Mouse (Mus musculus): ENCODE measurements at regions not wholly inside any gene's neighbourhood (a gene's known extent, or its start where the extent isn't known, plus 50 kb on each side); places are given as distances from the start of the nearest gene placed in this dataset.

DNA sequence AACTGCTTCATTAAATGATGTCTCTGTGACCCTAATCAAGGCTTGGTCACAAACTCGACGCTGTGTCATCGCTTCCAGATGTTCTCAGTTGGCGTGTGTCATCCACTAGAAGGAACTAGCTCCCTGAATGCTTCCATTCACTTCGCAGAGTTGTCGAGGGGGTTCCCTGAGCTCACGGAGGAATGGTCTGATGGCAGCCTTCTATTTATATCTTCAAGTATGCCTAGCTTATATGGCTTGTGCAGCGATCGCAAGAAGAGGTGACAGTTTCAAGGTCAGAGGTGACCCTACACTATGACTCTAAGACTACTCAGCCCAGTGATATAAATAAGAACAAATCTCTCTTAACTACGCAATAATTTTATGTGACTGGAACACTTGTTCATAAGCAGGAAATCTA is 126.3 kb downstream of the Nr4a2 start:
- no peak for ATAC-seq (ENCODE audit: insufficient read depth, low FRiP score, low read depth)
- no peak overlapping the region for H3K4me2 ChIP-seq
- H3K4me1 ChIP-seq: no peaks in the 10 kb centered on the region
- H3K27me3 ChIP-seq (replicated peaks): no peaks in the 10 kb centered on the region
- no peaks in the 10 kb centered on the region for H3K36me3 ChIP-seq
- H3K9me3 ChIP-seq: no peaks in the 10 kb centered on the region
- WGBS: 80% methylated on average over 10 of the region's 10 CpGs
- H3K9ac ChIP-seq: no peak overlapping the region
- no peak overlapping the region for H3K27ac ChIP-seq
- no peak overlapping the region for H3K4me3 ChIP-seq (replicated peaks)

DNA sequence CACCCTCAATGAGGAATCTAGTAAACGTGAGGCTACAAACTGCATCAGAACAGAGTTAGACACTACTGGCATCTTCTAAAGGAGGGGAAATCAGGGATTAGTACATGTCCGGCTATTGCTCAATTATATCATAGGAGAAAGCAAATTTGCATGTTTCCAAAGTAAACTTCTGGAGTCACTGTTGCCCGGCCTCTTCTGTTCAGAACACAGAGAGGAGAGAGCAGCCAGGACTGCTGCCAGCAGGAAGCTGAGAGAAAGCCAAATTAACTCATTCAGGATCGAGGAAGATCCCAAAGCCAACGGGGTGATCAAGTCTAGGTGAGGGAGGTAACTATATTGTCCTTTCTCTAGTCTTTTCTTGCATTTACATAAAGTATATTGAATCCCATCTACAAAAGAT is 131.0 kb downstream of the Nr4a2 start:
- Histone ChIP-seq H3K4me3 (replicated peaks) (no peak overlapping the region), H3K4me1 (no peaks in the 10 kb centered on the region), H3K27me3 (replicated peaks) (no peaks in the 10 kb centered on the region), H3K27ac (no peak overlapping the region), H3K36me3 (no peaks in the 10 kb centered on the region), H3K4me2 (no peak overlapping the region), H3K9me3 (no peaks in the 10 kb centered on the region), H3K9ac (no peak overlapping the region)
- 58% methylated on average over 5 of the region's 5 CpGs for WGBS
- ATAC-seq (ENCODE audit: insufficient read depth, low FRiP score, low read depth): no peak

DNA sequence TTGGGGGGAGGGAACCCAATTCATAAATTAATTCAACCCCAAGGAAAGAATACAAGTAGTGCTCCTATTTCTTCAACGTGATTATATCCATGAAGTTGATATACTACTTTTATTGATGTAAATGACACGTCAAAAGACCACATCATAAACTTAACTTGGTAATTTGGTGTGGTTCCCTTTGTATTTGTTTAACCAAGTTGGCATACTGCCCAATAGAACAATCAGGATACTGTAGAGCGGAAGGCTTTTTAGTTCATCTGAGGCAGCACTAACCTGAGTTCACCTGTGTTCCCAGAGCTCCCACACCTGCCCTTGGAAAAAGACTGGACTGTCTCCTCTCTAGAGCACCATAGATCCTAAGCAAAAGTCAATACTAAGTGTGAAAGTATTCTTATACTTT is 132.0 kb downstream of the Nr4a2 start:
- H3K9me3 ChIP-seq: no peaks in the 10 kb centered on the region
- 52% methylated on average over 3 of the region's 3 CpGs for WGBS
- H3K4me2 ChIP-seq: no peak overlapping the region
- no peaks in the 10 kb centered on the region for H3K36me3 ChIP-seq
- H3K9ac ChIP-seq: no peak overlapping the region
- no peak overlapping the region for H3K27ac ChIP-seq
- H3K27me3 ChIP-seq (replicated peaks): no peaks in the 10 kb centered on the region
- H3K4me3 ChIP-seq (replicated peaks): no peak overlapping the region
- ATAC-seq (ENCODE audit: insufficient read depth, low FRiP score, low read depth): no peak
- H3K4me1 ChIP-seq: no peaks in the 10 kb centered on the region

DNA sequence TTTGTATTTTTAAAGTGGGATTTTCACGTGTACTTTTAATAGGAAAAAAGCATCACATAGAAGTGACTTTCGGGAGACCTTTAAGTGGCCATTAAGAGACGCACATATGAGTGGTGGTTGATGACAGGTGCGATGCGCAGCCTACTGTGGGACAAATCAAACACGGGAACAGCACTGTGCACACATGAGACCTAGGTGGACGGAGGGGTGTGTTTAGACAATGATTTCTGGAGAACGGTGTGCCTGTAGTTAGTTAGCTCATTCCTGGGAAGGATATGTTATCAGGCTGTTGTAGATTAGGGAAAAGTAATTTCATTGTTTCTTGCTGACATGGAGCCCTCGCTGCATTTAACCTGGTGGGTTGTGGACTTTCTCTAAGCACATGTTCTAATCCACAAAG is 133.0 kb downstream of the Nr4a2 start:
- peak; percentile 92 for ATAC-seq (ENCODE audit: insufficient read depth, low FRiP score, low read depth)
- H3K36me3 ChIP-seq: no peaks in the 10 kb centered on the region
- WGBS: 68% methylated on average over 9 of the region's 9 CpGs
- no peaks in the 10 kb centered on the region for H3K4me1 ChIP-seq
- no peaks in the 10 kb centered on the region for H3K27me3 ChIP-seq (replicated peaks)
- no peaks in the 10 kb centered on the region for H3K9me3 ChIP-seq
- no peak overlapping the region for H3K4me3 ChIP-seq (replicated peaks)
- H3K4me2 ChIP-seq: no peak overlapping the region
- no peak overlapping the region for H3K9ac ChIP-seq
- H3K27ac ChIP-seq: no peak overlapping the region

DNA sequence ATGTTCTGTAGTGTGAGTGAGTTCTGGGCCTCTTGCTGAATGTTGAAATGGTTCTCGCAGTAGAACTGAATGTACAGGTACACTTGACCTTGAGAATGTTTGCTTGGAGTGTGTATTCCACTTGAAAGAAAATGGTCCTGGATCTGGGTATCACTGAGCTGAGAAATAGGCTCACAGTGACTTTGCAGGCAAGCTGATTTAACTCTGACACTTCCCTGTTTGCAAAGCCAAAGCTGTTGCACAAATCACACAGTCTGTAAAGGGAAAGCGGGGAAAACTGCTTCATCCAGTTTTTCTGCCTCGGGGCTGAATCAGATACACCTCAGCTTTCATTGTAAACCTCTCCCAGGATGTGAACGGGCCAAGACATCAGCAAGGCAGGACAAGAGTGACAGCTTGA is 140.6 kb downstream of the Nr4a2 start:
- Histone ChIP-seq H3K36me3 (no peaks in the 10 kb centered on the region), H3K9me3 (no peaks in the 10 kb centered on the region), H3K4me3 (replicated peaks) (no peak overlapping the region), H3K27me3 (replicated peaks) (no peaks in the 10 kb centered on the region), H3K4me2 (no peak overlapping the region), H3K9ac (no peak overlapping the region), H3K27ac (peak overlapping the region; percentile 18; the same call in 1 of the 2 replicates), H3K4me1 (no peaks in the 10 kb centered on the region)
- 48% methylated on average over 4 of the region's 4 CpGs for WGBS
- ATAC-seq (ENCODE audit: insufficient read depth, low FRiP score, low read depth): peak; percentile 78

DNA sequence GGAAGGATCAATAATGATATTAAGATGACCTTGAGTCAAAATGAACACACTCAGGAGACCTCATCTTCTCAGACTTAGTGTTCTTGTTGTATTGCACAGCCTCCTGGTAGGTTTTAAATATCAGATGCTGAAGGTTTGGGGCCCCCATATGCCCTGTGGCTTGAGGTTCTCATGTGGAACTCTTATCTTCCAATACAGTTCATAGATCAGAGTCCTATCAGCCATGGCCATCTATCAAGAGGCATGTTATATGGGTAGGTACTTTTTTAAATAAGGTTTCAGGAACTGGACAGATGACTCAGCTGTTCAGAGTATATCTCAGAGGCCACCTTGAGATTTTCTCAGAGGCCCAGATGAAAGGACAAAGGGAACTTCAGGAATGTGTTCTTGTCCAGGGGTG is 143.2 kb downstream of the Nr4a2 start:
- H3K36me3 ChIP-seq: no peaks in the 10 kb centered on the region
- H3K27ac ChIP-seq: no peak overlapping the region
- no peak overlapping the region for H3K4me2 ChIP-seq
- H3K4me3 ChIP-seq (replicated peaks): no peak overlapping the region
- ATAC-seq (ENCODE audit: insufficient read depth, low FRiP score, low read depth): no peak
- no peaks in the 10 kb centered on the region for H3K9me3 ChIP-seq
- no peak overlapping the region for H3K9ac ChIP-seq
- H3K4me1 ChIP-seq: no peaks in the 10 kb centered on the region
- no peaks in the 10 kb centered on the region for H3K27me3 ChIP-seq (replicated peaks)

DNA sequence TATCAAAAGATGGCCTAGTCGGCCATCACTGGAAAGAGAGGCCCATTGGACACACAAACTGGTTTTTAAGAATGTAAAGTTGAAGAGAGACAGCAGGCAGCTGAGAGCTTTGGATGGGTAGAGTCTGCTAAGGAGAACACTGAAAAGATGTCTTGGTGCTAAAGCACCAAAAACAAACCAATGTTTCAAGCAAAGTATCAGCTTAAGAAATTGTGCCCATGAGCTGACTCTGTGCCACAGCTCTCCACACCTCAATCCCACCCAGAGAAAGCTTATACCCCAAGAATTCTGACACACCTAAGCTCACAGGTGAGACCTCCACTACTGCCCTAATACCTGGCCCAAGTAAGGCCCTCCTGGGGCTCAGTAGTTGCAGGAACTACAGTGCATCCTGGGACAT is 148.1 kb downstream of the Nr4a2 start:
- no peak overlapping the region for H3K27ac ChIP-seq
- no peak overlapping the region for H3K9ac ChIP-seq
- H3K9me3 ChIP-seq: no peaks in the 10 kb centered on the region
- no peak overlapping the region for H3K4me3 ChIP-seq (replicated peaks)
- ATAC-seq (ENCODE audit: insufficient read depth, low FRiP score, low read depth): no peak
- 72% methylated on average over 1 of the region's 1 CpGs for WGBS
- H3K36me3 ChIP-seq: no peaks in the 10 kb centered on the region
- no peaks in the 10 kb centered on the region for H3K27me3 ChIP-seq (replicated peaks)
- H3K4me1 ChIP-seq: no peaks in the 10 kb centered on the region
- H3K4me2 ChIP-seq: no peak overlapping the region

DNA sequence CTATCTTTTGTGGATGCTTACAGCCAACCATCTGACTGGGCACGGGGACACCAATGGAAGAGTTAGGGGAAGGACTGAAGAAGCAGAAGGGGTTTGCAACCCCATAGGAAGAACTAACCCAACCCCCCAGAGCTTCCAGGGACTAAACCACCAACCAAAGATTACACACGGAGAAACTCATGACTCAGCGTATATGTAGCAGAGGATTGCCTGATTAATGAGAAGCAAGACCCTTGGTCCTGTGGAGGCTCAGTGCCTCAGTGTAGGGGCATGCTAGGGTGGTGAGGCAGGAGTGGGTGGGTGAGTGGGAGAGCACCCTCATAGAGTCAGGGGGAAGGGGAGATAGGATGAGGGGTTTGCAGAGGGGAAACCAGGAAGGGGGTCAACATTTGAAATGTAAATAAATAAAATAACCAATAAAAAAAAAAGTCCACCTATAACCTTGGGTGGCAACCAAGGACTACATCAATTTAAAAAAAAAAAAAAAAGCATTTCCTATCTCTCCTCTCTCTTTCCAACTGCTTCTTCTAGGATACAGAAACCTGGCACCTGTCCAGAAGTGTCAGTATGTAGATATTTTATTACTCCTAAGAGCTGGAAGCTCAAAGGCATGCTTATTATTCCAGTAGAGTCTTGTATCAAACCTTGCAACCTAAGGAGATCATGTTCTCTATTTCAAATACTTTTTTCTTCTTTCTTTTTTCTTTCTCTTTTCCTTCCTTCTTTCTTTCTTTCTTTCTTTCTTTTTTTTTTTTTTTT is 159.7 kb downstream of the Nr4a2 start:
- WGBS: 77% methylated on average over 3 of the region's 3 CpGs
- Histone ChIP-seq H3K9me3 (no peaks in the 10 kb centered on the region), H3K9ac (no peak overlapping the region), H3K4me1 (no peaks in the 10 kb centered on the region), H3K4me3 (replicated peaks) (no peak overlapping the region), H3K27ac (no peak overlapping the region), H3K36me3 (no peaks in the 10 kb centered on the region), H3K27me3 (replicated peaks) (no peaks in the 10 kb centered on the region), H3K4me2 (no peak overlapping the region)
- ATAC-seq (ENCODE audit: insufficient read depth, low FRiP score, low read depth): no peak

DNA sequence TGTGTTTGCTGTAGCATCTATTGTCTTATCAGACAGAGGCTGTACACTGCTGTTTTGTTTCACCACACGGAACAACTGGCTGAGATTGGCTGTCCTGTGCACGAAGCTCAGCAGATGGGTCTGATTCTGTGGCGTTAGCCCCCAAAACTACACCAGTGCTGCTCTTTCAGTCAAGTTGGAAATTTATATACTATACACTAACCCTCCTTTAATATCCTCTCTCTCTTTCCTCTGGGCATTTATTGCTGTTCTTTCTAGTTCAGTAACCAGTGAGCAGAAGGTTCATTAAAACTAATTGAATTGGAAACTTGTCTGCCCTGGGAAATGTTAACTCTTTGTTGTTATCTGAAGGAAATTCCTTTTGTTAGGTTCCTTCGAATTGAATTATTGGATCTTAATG is 164.1 kb downstream of the Nr4a2 start:
- no peak for ATAC-seq (ENCODE audit: insufficient read depth, low FRiP score, low read depth)
- Histone ChIP-seq H3K27me3 (replicated peaks) (no peaks in the 10 kb centered on the region), H3K4me1 (no peaks in the 10 kb centered on the region), H3K9me3 (no peaks in the 10 kb centered on the region), H3K36me3 (no peaks in the 10 kb centered on the region), H3K9ac (no peak overlapping the region), H3K4me3 (replicated peaks) (no peak overlapping the region), H3K4me2 (no peak overlapping the region), H3K27ac (no peak overlapping the region)
- WGBS: 71% methylated on average over 4 of the region's 4 CpGs

DNA sequence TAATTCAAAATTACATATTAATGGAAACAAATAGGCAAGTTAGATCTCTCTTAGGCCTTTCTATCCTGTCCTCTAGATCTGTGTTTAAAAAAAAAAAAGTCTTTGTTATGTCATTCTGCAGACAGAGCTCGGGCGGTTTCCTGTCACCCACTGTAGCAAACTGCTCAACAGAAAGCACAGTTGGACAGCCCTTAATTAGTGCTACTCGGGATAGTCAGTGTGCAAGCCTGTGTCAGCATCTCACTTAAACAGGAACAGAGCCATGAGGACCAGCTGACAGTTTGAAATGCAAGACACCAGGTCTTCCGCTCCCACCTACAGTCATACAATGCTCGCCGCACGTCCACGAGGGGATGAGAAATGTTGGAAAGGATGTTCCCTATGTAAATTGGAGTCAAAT is 170.5 kb downstream of the Nr4a2 start:
- Histone ChIP-seq H3K9me3 (no peaks in the 10 kb centered on the region), H3K4me2 (no peak overlapping the region), H3K9ac (no peak overlapping the region), H3K27ac (no peak overlapping the region), H3K36me3 (no peaks in the 10 kb centered on the region), H3K27me3 (replicated peaks) (no peaks in the 10 kb centered on the region), H3K4me3 (replicated peaks) (no peak overlapping the region), H3K4me1 (no peaks in the 10 kb centered on the region)
- no peak for ATAC-seq (ENCODE audit: insufficient read depth, low FRiP score, low read depth)
- WGBS: 68% methylated on average over 8 of the region's 8 CpGs

DNA sequence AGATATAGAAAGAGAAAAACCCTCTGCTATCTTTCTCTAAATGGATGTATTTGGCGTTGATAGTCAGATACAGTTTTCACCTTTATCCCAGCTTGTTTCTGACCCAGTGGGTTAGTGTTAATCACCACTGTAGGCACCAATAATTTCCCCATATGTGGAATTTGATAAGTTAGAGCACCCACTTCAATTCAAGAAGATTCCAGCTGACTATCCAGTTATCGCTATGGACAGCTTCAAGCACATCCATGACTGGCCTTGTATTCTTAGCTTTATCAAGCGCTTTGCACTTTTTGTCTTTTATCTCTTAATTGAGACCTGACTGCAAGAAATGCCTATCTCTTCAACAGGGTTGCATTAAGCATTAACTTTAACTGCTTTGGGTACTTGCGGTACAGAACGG is 211.3 kb downstream of the Nr4a2 start:
- H3K36me3 ChIP-seq: no peaks in the 10 kb centered on the region
- no peak overlapping the region for H3K4me2 ChIP-seq
- H3K4me3 ChIP-seq (replicated peaks): no peak overlapping the region
- no peak overlapping the region for H3K27ac ChIP-seq
- no peaks in the 10 kb centered on the region for H3K9me3 ChIP-seq
- H3K4me1 ChIP-seq: no peaks in the 10 kb centered on the region
- WGBS: 81% methylated on average over 5 of the region's 5 CpGs
- no peak for ATAC-seq (ENCODE audit: insufficient read depth, low FRiP score, low read depth)
- H3K9ac ChIP-seq: no peak overlapping the region
- H3K27me3 ChIP-seq (replicated peaks): no peaks in the 10 kb centered on the region

DNA sequence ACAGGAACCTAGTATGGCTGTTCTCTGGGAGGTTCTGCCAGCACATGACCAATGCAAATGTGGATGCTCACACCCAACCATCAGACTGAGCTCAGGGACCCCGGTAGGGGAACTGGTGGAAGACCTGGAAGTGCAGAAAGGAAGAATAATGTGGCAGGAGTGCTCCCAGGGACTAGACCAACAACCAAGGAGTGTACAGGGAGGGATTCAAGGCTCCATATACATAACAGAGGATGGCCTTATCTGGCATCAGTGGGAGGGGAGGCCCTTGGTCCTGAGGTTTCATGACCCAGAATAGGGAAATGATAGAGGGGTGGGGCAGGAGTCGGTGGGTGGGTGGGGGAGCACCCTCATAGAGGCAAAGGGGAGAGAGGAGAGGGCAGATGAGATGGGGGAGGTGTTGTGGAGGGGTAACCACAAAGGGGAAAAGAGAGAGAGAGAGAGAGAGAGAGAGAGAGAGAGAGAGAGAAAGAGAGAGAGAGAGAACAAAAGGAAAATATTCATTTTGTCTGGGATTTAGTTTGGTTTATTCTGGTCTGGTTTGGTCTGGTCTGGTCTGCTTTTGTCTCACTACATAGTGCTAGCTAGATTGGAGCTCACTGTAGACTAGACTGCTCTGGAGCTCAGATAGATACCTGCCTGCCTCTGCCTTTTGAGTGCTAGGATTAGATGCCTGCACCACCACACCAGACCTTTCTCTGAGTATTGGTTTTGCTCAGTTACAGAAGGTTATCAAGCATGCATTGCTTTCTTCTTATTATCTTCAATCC is 214.5 kb downstream of the Nr4a2 start:
- H3K9me3 ChIP-seq: no peaks in the 10 kb centered on the region
- no peak for ATAC-seq (ENCODE audit: insufficient read depth, low FRiP score, low read depth)
- 80% methylated on average over 2 of the region's 2 CpGs for WGBS

More for the DNA sequence above, 214.5 kb downstream of the Nr4a2 start:
- Histone ChIP-seq H3K27me3 (replicated peaks) (no peaks in the 10 kb centered on the region), H3K36me3 (no peaks in the 10 kb centered on the region), H3K4me1 (no peaks in the 10 kb centered on the region), H3K4me3 (replicated peaks) (no peak overlapping the region), H3K27ac (no peak overlapping the region), H3K4me2 (no peak overlapping the region), H3K9ac (no peak overlapping the region)

Data from stomach, embryonic 15.5 days (tissue).